Mouse (Mus musculus) cerebellum, adult 18-20 months (tissue): ENCODE measurements around the gene Fitm1.

Experiments used
- DNase-seq, 2 experiments: peaks; one replicate each; pipeline ENCODE4 v3.0.0; 2021

Fitm1 gene

GRCm38 (mm10) chr14:55598521-55599390 is 23.3 kb downstream of the Fitm1 start:
- DNase-seq, result no peak

GRCm38 (mm10) chr14:55603271-55603632 is 27.8 kb downstream of the Fitm1 start, which contains the start of gene Irf9:
TSS of gene Irf9 (plus strand) at chr14:55603571.
- DNase-seq, result no peak

- DNase-seq, result peak; percentile 81 to 91
These were observed 28.5 kb downstream of the Fitm1 start for GRCm38 (mm10) chr14:55603633-55604576.

- DNase-seq, result no peak
These were observed 29.4 kb downstream of the Fitm1 start for GRCm38 (mm10) chr14:55604823-55605222.

- DNase-seq, result no peak
These were observed 30.5 kb downstream of the Fitm1 start for GRCm38 (mm10) chr14:55605743-55606459.

- DNase-seq, result no peak
These were observed 32.9 kb downstream of the Fitm1 start for GRCm38 (mm10) chr14:55608339-55608738.

GRCm38 (mm10) chr14:55613346-55613745 is 37.9 kb downstream of the Fitm1 start:
- no peak for DNase-seq

GRCm38 (mm10) chr14:55614565-55615178 is 39.3 kb downstream of the Fitm1 start:
- DNase-seq, result no peak

- DNase-seq, result no peak
These were observed 40.5 kb downstream of the Fitm1 start for GRCm38 (mm10) chr14:55615876-55616275.

GRCm38 (mm10) chr14:55616844-55617243 is 41.4 kb downstream of the Fitm1 start:
- no peak for DNase-seq

GRCm38 (mm10) chr14:55617822-55618221 is 42.4 kb downstream of the Fitm1 start, which contains the start of gene Rec8:
TSS of gene Rec8 (plus strand) at chr14:55618037.
- DNase-seq, result peak; percentile 69 to 83

- DNase-seq, result peak; percentile 36 to 47
These were observed 43.2 kb downstream of the Fitm1 start for GRCm38 (mm10) chr14:55618486-55619195.
